Mouse (Mus musculus) embryonic facial prominence, embryonic 13.5 days (tissue): ENCODE results near the gene Sost. TPM values are rescaled to one million over a fixed set of nuclear protein-coding genes. Genes with fewer than 3 reads are reported as not detected.
A peak's percentile ranks its signal among the peaks of the same experiment; 100 is the strongest.

Source experiments
- ATAC-seq: fragments of 200-750 bp; cut with Nextera tagmentation; 2 replicates; pipeline ENCODE4 v1.8.0; 2017; ENCODE audit warnings: low read depth; ENCODE audit not compliant: insufficient number of reproducible peaks, insufficient read depth, low FRiP score, low TSS enrichment
- H3K27ac ChIP-seq: fragments of 300-500 bp; sonication (generic); 2 replicates; pipeline ENCODE4 v1.5.1; 2015; ENCODE audit warnings: moderate library complexity, mild to moderate bottlenecking, inconsistent platforms
- H3K27me3 ChIP-seq: fragments of 300-500 bp; sonication (generic); 2 replicates; pipeline ENCODE4 v1.6.1; 2015; ENCODE audit warnings: mild to moderate bottlenecking, inconsistent platforms
- H3K36me3 ChIP-seq: fragments of 300-500 bp; sonication (generic); 2 replicates; pipeline ENCODE4 v1.6.1; 2015; ENCODE audit warnings: mild to moderate bottlenecking, inconsistent platforms
- H3K4me1 ChIP-seq: fragments of 300-500 bp; sonication (generic); 2 replicates; pipeline ENCODE4 v1.6.1; 2015; ENCODE audit warnings: inconsistent platforms
- H3K4me2 ChIP-seq: fragments of 300-500 bp; sonication (generic); 2 replicates; pipeline ENCODE4 v1.6.1; 2015; ENCODE audit warnings: moderate library complexity, mild to moderate bottlenecking, inconsistent platforms
- H3K4me3 ChIP-seq: fragments of 300-500 bp; sonication (generic); 2 replicates; pipeline ENCODE4 v1.5.1; 2015; ENCODE audit warnings: mild to moderate bottlenecking, inconsistent platforms
- H3K9ac ChIP-seq: fragments of 300-500 bp; sonication (generic); 2 replicates; pipeline ENCODE4 v1.6.1; 2015; ENCODE audit warnings: mild to moderate bottlenecking, inconsistent platforms
- H3K9me3 ChIP-seq: fragments of 300-500 bp; sonication (generic); 2 replicates; pipeline ENCODE4 v1.6.1; 2016; ENCODE audit warnings: inconsistent platforms
- WGBS: fragments of 180-500 bp; shearing (Covaris S2); methylation state at CpG from one replicate; pipeline ENCODE4 v1.1.7; 2015; ENCODE audit warnings: mixed read lengths; 5-methylcytosine and 5-hydroxymethylcytosine counted together
- polyA plus RNA-seq: library from polyadenylated mRNA; unstranded; fragments of >200 nt; fragmentation: Nextera tagmentation; extraction: Ambion mirVana; gene quantifications from 2 replicates; pipeline ENCODE4 v1.2.1, GENCODE M21; 2015

The Sost gene
- polyA plus RNA-seq, 1 experiment from 2014 or later: 0.42 TPM

DNA sequence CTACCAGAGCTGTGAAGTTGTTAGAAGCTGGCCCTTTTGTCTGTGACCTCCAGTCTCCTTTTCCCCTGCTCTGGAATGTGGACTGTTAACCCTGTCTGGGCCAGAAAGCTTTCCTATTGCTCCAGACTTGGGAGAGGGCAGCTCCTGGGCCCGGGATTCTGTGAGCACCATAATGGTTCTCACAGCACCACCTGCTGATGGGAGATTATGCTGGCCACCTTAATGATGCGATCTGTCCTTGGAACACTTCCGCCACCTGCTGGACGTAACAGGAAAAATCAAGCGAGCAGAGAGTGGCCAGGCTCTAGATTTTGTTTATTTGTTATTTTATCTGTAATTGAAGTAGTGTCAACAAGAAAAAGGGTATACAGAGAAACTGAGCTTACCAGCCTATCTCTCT lies 2.0 kb upstream of the Sost start:
- Histone ChIP-seq H3K36me3 (no peaks in the 10 kb centered on the region), H3K4me2 (no peak overlapping the region), H3K4me1 (peaks cover 12% of the 10 kb centered on the region), H3K4me3 (no peak overlapping the region), H3K27ac (no peak overlapping the region), H3K27me3 (peaks cover 49% of the 10 kb centered on the region), H3K9me3 (no peaks in the 10 kb centered on the region), H3K9ac (no peak overlapping the region)
- peak; percentile 40; the same call in 1 of the 2 replicates for ATAC-seq
- WGBS: 0% methylated on average over 5 of the region's 5 CpGs

- no peak for ATAC-seq
- WGBS: 11% methylated on average over 7 of the region's 7 CpGs
- H3K4me1 ChIP-seq: peaks cover 16% of the 10 kb centered on the region
- H3K9ac ChIP-seq: no peak overlapping the region
- no peak overlapping the region for H3K4me2 ChIP-seq
- no peak overlapping the region for H3K27ac ChIP-seq
- H3K36me3 ChIP-seq: no peaks in the 10 kb centered on the region
- H3K9me3 ChIP-seq: no peaks in the 10 kb centered on the region
- no peak overlapping the region for H3K4me3 ChIP-seq
- H3K27me3 ChIP-seq: peaks cover 54% of the 10 kb centered on the region
Observed at GRCm38 (mm10) chr11:101968311-101968710, 1.5 kb upstream of the Sost start.

GRCm38 (mm10) chr11:101965553-101965952 lies 1.3 kb downstream of the Sost start:
- Histone ChIP-seq H3K27me3 (peaks cover 81% of the 10 kb centered on the region), H3K36me3 (no peaks in the 10 kb centered on the region), H3K9me3 (no peaks in the 10 kb centered on the region), H3K9ac (no peak overlapping the region), H3K4me1 (peaks cover 25% of the 10 kb centered on the region), H3K4me3 (no peak overlapping the region), H3K27ac (no peak overlapping the region), H3K4me2 (no peak overlapping the region)
- ATAC-seq: no peak
- WGBS: 9% methylated on average over 2 of the region's 2 CpGs

DNA sequence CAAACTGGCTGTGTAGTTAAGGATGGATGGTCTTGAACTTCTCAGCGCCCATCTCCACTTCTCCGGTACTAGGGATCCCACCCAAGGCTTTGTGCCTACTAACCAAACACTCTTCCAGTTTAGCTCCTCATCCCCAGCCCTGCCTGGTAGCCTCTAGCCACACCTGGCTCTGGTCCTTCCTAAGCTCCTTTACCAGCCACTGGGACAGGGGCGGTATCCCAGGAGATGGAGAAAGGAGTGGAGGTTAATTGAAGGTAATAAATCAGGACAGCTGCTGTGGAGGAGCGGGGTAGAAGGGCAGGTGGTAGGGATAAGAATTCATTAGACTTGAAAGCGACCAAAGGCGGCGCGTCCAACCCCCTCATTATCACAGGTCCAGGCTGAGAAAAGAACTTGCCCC lies 2.2 kb downstream of the Sost start:
- no peaks in the 10 kb centered on the region for H3K36me3 ChIP-seq
- under 1% methylated on average over 8 of the region's 8 CpGs for WGBS
- no peak for ATAC-seq
- H3K9me3 ChIP-seq: no peaks in the 10 kb centered on the region
- no peak overlapping the region for H3K9ac ChIP-seq
- no peak overlapping the region for H3K27ac ChIP-seq
- H3K27me3 ChIP-seq: peaks cover 86% of the 10 kb centered on the region
- no peak overlapping the region for H3K4me3 ChIP-seq
- 0 out of 2 replicates have a peak overlapping the region, but pooled peaks have one; percentile 1 for H3K4me2 ChIP-seq
- peaks cover 25% of the 10 kb centered on the region for H3K4me1 ChIP-seq

- ATAC-seq: no peak
- Histone ChIP-seq H3K4me3 (peak overlapping the region; percentile 55), H3K27me3 (peaks cover 86% of the 10 kb centered on the region), H3K4me1 (peaks cover 25% of the 10 kb centered on the region), H3K4me2 (peak overlapping the region; percentile 97), H3K36me3 (no peaks in the 10 kb centered on the region), H3K27ac (no peak overlapping the region), H3K9ac (peak overlapping the region; percentile 66), H3K9me3 (no peaks in the 10 kb centered on the region)
- WGBS: under 1% methylated on average over 78 of the region's 78 CpGs
Observed at GRCm38 (mm10) chr11:101963473-101964291, 3.1 kb downstream of the Sost start.

- no peak for ATAC-seq
- 2% methylated on average over 11 of the region's 11 CpGs for WGBS
- Histone ChIP-seq H3K4me2 (peak overlapping the region; percentile 97), H3K4me1 (peaks cover 25% of the 10 kb centered on the region), H3K4me3 (peak overlapping the region; percentile 55), H3K36me3 (no peaks in the 10 kb centered on the region), H3K9ac (peak overlapping the region; percentile 66; the same call in 1 of the 2 replicates), H3K9me3 (no peaks in the 10 kb centered on the region), H3K27ac (no peak overlapping the region), H3K27me3 (peaks cover 80% of the 10 kb centered on the region)
Observed at GRCm38 (mm10) chr11:101963043-101963442, 3.8 kb downstream of the Sost start.

DNA sequence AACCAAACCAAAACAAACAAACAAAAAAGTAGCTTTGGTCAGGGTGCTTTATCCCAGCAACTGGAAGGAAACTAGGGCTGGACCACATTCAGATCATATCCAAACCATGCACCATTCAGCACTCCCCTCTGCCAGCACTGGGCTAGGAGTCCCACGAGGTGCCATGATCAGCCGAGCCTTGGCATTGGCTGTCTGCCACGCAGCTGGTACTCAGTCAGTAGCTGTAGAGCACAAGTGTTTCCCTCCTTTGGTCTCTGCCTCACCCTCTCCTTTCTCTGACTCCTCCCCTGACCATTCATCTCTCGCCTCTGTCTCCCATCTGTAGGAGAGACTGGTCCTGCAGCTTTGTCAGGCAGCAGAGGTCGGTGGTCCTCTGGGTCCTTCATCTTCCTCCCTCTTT lies 9.3 kb downstream of the Sost start:
- no peak overlapping the region for H3K9ac ChIP-seq
- no peak overlapping the region for H3K4me2 ChIP-seq
- no peak for ATAC-seq
- WGBS: 63% methylated on average over 5 of the region's 5 CpGs
- H3K36me3 ChIP-seq: no peaks in the 10 kb centered on the region
- H3K27ac ChIP-seq: no peak overlapping the region
- no peaks in the 10 kb centered on the region for H3K9me3 ChIP-seq
- peaks cover 32% of the 10 kb centered on the region for H3K27me3 ChIP-seq
- H3K4me3 ChIP-seq: no peak overlapping the region
- peaks cover 15% of the 10 kb centered on the region for H3K4me1 ChIP-seq

DNA sequence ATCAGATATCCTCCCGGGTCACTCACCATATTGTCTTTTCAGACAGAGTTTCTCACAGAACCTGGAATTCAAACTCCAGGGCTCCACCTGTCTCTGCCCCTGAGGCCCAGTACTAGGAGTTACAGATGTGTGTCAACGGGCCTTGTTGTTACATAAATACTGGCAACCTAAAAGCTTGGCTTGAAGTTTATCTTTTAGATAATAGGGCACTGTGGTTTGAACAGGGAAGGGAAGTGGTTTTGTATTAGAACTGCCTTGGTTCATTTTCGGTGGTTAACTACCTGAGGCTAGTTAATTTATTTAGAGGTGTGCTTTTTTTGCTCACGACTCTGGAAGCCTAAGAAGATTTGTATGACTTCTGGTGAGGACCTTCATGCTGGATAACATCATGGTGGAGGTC lies 13.4 kb downstream of the Sost start:
- Histone ChIP-seq H3K4me1 (peaks cover 15% of the 10 kb centered on the region), H3K9ac (no peak overlapping the region), H3K4me3 (no peak overlapping the region), H3K27me3 (peaks cover 8% of the 10 kb centered on the region; the same call in 1 of the 2 replicates), H3K4me2 (no peak overlapping the region), H3K27ac (0 out of 2 replicates have a peak overlapping the region, but pooled peaks have one; percentile 1), H3K36me3 (no peaks in the 10 kb centered on the region), H3K9me3 (no peaks in the 10 kb centered on the region)
- WGBS: 62% methylated on average over 4 of the region's 4 CpGs
- no peak for ATAC-seq

DNA sequence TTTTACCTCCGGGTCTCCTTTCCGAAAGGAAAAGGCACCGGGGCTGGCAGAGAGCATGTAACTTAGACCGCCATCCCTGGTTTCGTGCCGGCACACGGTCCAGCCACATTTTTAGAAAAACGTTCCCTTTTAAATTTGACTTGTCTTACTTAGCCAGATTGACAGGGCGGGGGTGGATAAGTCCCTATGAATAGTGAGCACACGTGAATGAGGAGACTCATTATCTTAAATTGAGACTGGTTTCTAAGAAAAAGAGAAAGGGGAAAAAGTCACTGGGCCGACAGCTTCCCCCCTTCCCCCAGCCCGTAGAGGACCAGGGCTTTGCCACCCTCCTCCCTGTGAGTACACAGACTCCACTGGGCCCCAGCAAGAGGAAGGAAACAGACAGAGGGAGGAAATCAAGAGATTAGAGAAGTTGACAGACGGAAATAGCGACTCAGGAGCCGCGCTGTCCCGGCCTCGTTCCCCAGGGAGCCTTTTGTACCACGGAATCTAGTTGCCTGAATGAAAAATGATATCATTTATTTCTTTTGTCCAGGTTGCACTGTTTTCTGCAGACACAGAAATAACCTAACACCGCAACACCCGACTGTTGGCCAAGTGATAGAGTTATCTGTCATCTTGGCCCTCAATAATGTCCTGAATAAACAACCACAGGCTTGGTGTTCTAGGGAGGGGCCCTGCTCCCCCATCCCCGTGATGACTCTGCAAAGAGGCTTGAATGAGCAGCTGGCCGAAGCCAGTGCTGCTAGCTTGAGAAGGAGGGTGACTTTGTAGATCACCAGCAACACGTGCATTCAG lies 14.1 kb downstream of the Sost start:
- no peak for ATAC-seq
- Histone ChIP-seq H3K4me1 (peaks cover 15% of the 10 kb centered on the region), H3K4me3 (no peak overlapping the region), H3K4me2 (peak overlapping the region; percentile 39; the same call in 1 of the 2 replicates), H3K36me3 (no peaks in the 10 kb centered on the region), H3K9ac (no peak overlapping the region), H3K9me3 (no peaks in the 10 kb centered on the region), H3K27me3 (peaks cover 8% of the 10 kb centered on the region; the same call in 1 of the 2 replicates), H3K27ac (0 out of 2 replicates have a peak overlapping the region, but pooled peaks have one; percentile 1)
- WGBS: 22% methylated on average over 24 of the region's 24 CpGs

- H3K4me1 ChIP-seq: peaks cover 15% of the 10 kb centered on the region
- no peak overlapping the region for H3K9ac ChIP-seq
- no peaks in the 10 kb centered on the region for H3K36me3 ChIP-seq
- H3K27ac ChIP-seq: no peak overlapping the region
- H3K27me3 ChIP-seq: no peaks in the 10 kb centered on the region; the same call in 1 of the 2 replicates
- no peak overlapping the region for H3K4me2 ChIP-seq
- H3K9me3 ChIP-seq: no peaks in the 10 kb centered on the region
- H3K4me3 ChIP-seq: no peak overlapping the region
- ATAC-seq: no peak
- 88% methylated on average over 5 of the region's 5 CpGs for WGBS
Observed at GRCm38 (mm10) chr11:101950021-101950420, 16.8 kb downstream of the Sost start.

- 19% methylated on average over 5 of the region's 5 CpGs for WGBS
- no peaks in the 10 kb centered on the region; the same call in 1 of the 2 replicates for H3K27me3 ChIP-seq
- H3K9me3 ChIP-seq: no peaks in the 10 kb centered on the region
- H3K36me3 ChIP-seq: no peaks in the 10 kb centered on the region
- H3K4me1 ChIP-seq: peaks cover 5% of the 10 kb centered on the region; the same call in 1 of the 2 replicates
- H3K9ac ChIP-seq: no peak overlapping the region
- H3K4me3 ChIP-seq: no peak overlapping the region
- no peak for ATAC-seq
- H3K4me2 ChIP-seq: no peak overlapping the region
- H3K27ac ChIP-seq: no peak overlapping the region
Observed at GRCm38 (mm10) chr11:101946525-101946924, 20.3 kb downstream of the Sost start.
